In the genomic region with DNA sequence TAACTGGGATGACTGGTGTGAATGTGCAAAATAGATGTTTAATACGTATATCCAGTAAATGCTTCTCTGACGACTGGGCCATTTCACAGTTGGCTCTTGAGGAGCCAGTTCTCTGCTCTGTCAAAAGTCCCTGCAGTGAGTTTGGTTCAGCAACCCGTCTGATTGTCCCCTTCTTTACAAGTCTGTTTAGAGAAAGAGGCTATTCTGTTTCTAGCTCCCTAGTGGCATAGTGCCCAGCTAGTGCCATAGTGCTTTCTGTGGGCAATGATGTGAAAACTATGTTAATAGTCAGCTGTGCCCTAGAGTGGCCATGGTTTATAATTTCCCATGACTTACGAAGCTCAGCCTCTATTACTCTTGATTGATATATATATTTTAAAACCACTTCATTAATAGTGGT, we compare ENCODE assay signal across 15 mouse cellular contexts.
DNase-seq lines count a peak whose midpoint lies in the region; ATAC-seq lines count a peak whose summit lies in the region.
"Had no signal": no experiment of that assay in that cellular context is flagged by ENCODE, and none has a peak within 500 bp of the region (broad histone marks: within the 10 kb centered on the region; RNA-seq: fewer than 3 reads in every experiment).

No protein-coding gene starts in this region.

- no peak for DNase-seq in hindbrain, embryonic 10.5 days (ENCODE audit: low spot score)
- peak; percentile 17 to 29 for DNase-seq in left cerebral cortex, postnatal 14 days (ENCODE audit: low spot score in 2 of 2)
- DNase-seq in left cerebral cortex, postnatal 36 days (ENCODE audit: low spot score in 2 of 2) = no peak
- peak; percentile 73 for DNase-seq in Muller cell, postnatal 12 days (ENCODE audit: inconsistent ontology term)
- DNase-seq in brain, embryonic 18.5 days (ENCODE audit: low read depth, low spot score) = peak; percentile 24
- DNase-seq in c-Kit-positive CD71-positive TER-119-positive erythroid progenitor cells, embryonic 14.5 days (ENCODE audit: low spot score) = no peak
- no peak for DNase-seq in gastrocnemius, postnatal 36 days
- DNase-seq: adrenal gland, postnatal 36 days; gastrocnemius, postnatal 10 days; heart, postnatal 4 days; lung, embryonic 14.5 days; thymus, postnatal 25 days had no signal

- peak overlapping the region; percentile 71 for H3K27ac ChIP-seq in hindbrain, embryonic 13.5 days
- no peak overlapping the region for H3K27ac ChIP-seq in hindbrain, embryonic 10.5 days
- H3K27ac ChIP-seq: stomach, postnatal 0 days had no signal

- H3K4me1 ChIP-seq in hindbrain, embryonic 13.5 days (replicated peaks) = peaks cover 8% of the 10 kb centered on the region; the same call in 1 of the 2 replicates
- no peaks in the 10 kb centered on the region for H3K4me1 ChIP-seq in hindbrain, embryonic 10.5 days (replicated peaks)
- H3K4me1 ChIP-seq: heart, embryonic 12.5 days had no signal

- no peaks in the 10 kb centered on the region for H3K36me3 ChIP-seq in hindbrain, embryonic 13.5 days
- no peaks in the 10 kb centered on the region for H3K36me3 ChIP-seq in hindbrain, embryonic 10.5 days
- H3K36me3 ChIP-seq: heart, embryonic 12.5 days had no signal

- no peaks in the 10 kb centered on the region for H3K9me3 ChIP-seq in hindbrain, embryonic 13.5 days
- no peaks in the 10 kb centered on the region for H3K9me3 ChIP-seq in hindbrain, embryonic 10.5 days

- no peak overlapping the region for H3K4me3 ChIP-seq in hindbrain, embryonic 13.5 days
- no peak overlapping the region for H3K4me3 ChIP-seq in hindbrain, embryonic 10.5 days
- H3K4me3 ChIP-seq: heart, embryonic 12.5 days had no signal

- no peak overlapping the region for H3K9ac ChIP-seq in hindbrain, embryonic 13.5 days
- H3K9ac ChIP-seq: heart, embryonic 12.5 days; lung, embryonic 14.5 days had no signal

- intact Hi-C loops in left cerebral cortex, postnatal 14 days (cut with DNase I) = no loop called here
- intact Hi-C loops in left cerebral cortex, postnatal 36 days (cut with DNase I) = no loop called here
- intact Hi-C loops in gastrocnemius, postnatal 36 days (cut with DNase I) = no loop called here

- H3K4me2 ChIP-seq in hindbrain, embryonic 13.5 days = no peak overlapping the region
- H3K4me2 ChIP-seq: heart, embryonic 12.5 days; lung, embryonic 14.5 days had no signal

- peak; percentile 39; the same call in 1 of the 2 replicates for ATAC-seq in hindbrain, embryonic 13.5 days (ENCODE audit: low FRiP score)

- WGBS in hindbrain, embryonic 13.5 days = 47% methylated on average over 4 of the region's 4 CpGs
- 80% methylated on average over 4 of the region's 4 CpGs for WGBS in hindbrain, embryonic 10.5 days

- H3K27me3 ChIP-seq in hindbrain, embryonic 13.5 days = no peaks in the 10 kb centered on the region
- H3K27me3 ChIP-seq in hindbrain, embryonic 10.5 days (ENCODE audit: insufficient read depth, poor library complexity, severe bottlenecking) = no peaks in the 10 kb centered on the region
- H3K27me3 ChIP-seq: heart, embryonic 12.5 days had no signal

Comparison
In these comparisons a context has a peak if more than half of its experiments do, and no peak if none do; other contexts are left out.
1. DNase-seq: peak in left cerebral cortex, postnatal 14 days (2 of 2), Muller cell, postnatal 12 days (single experiment) and brain, embryonic 18.5 days (single experiment); none in hindbrain, embryonic 10.5 days (single experiment), left cerebral cortex, postnatal 36 days (0 of 2), c-Kit-positive CD71-positive TER-119-positive erythroid progenitor cells, embryonic 14.5 days (single experiment) and gastrocnemius, postnatal 36 days (0 of 2).